Mouse (Mus musculus): ENCODE data around the gene Ghr. TPM values are rescaled to one million over a fixed set of nuclear protein-coding genes. Genes with fewer than 3 reads are reported as not detected.

The Ghr gene
- 10 to 100 TPM; 74.9 to 77.6 TPM for total RNA-seq (2021)
- long read RNA-seq, experiment 1, full-length matches to known transcripts, result 34 of 51 reads
- long read RNA-seq, experiment 1, partial matches to known transcripts, result 1 of 51 reads
- long read RNA-seq, experiment 1, other reads (novel, unspliced or antisense), result 16 of 51 reads
- long read RNA-seq, experiment 2, full-length matches to known transcripts, result 53 of 70 reads
- long read RNA-seq, experiment 2, partial matches to known transcripts, result 1 of 70 reads
- long read RNA-seq, experiment 2, other reads (novel, unspliced or antisense), result 16 of 70 reads

- intact Hi-C loops (cut with DNase I; ENCODE audit: low total_unique reads), result loop anchor here (10.0 kb wide), 1 partner anchor 228 kb away; no protein-coding TSS in a partner anchor
Measured at GRCm38 (mm10) chr15:3582807-3583636, at the start of gene Ghr. Ghr (minus strand) TSS chr15:3583492.

GRCm38 (mm10) chr15:3622746-3623145 lies 39.5 kb upstream of the Ghr start:
- intact Hi-C loops (cut with DNase I; ENCODE audit: low total_unique reads), result no loop called here
- no peak for DNase-seq

More at GRCm38 (mm10) chr15:3582807-3583636, at the start of gene Ghr:
- DNase-seq, result peak; percentile 90

- DNase-seq, result no peak
- intact Hi-C loops (cut with DNase I; ENCODE audit: low total_unique reads), result no loop called here
Measured at GRCm38 (mm10) chr15:3620368-3620767, 37.1 kb upstream of the Ghr start.

- DNase-seq, result no peak
- intact Hi-C loops (cut with DNase I; ENCODE audit: low total_unique reads), result no loop called here
Measured at GRCm38 (mm10) chr15:3618311-3618710, 35.0 kb upstream of the Ghr start.

- intact Hi-C loops (cut with DNase I; ENCODE audit: low total_unique reads), result no loop called here
- no peak for DNase-seq
Measured at GRCm38 (mm10) chr15:3611961-3612360, 28.7 kb upstream of the Ghr start.

- intact Hi-C loops (cut with DNase I; ENCODE audit: low total_unique reads), result no loop called here
Measured at GRCm38 (mm10) chr15:3607951-3608350, 24.7 kb upstream of the Ghr start.

GRCm38 (mm10) chr15:3602098-3602486 lies 18.8 kb upstream of the Ghr start:
- intact Hi-C loops (cut with DNase I; ENCODE audit: low total_unique reads), result no loop called here
- no peak for DNase-seq

More at GRCm38 (mm10) chr15:3607951-3608350, 24.7 kb upstream of the Ghr start:
- DNase-seq, result no peak

GRCm38 (mm10) chr15:3601422-3602097 lies 18.3 kb upstream of the Ghr start:
- no peak for DNase-seq
- intact Hi-C loops (cut with DNase I; ENCODE audit: low total_unique reads), result no loop called here

- intact Hi-C loops (cut with DNase I; ENCODE audit: low total_unique reads), result loop anchor here (5.0 to 10.0 kb wide), 2 partner anchors 146 to 233 kb away; no protein-coding TSS in a partner anchor
- DNase-seq, result no peak
Measured at GRCm38 (mm10) chr15:3587879-3588278, 4.6 kb upstream of the Ghr start.

GRCm38 (mm10) chr15:3584361-3584760 lies 1.1 kb upstream of the Ghr start:
- intact Hi-C loops (cut with DNase I; ENCODE audit: low total_unique reads), result loop anchor here (10.0 kb wide), 1 partner anchor 230 kb away; no protein-coding TSS in a partner anchor
- no peak for DNase-seq

GRCm38 (mm10) chr15:3581861-3582806 lies 1.2 kb downstream of the Ghr start:
- peak; percentile 61 for DNase-seq
- intact Hi-C loops (cut with DNase I; ENCODE audit: low total_unique reads), result loop anchor here (10.0 kb wide), 1 partner anchor 227 kb away; no protein-coding TSS in a partner anchor

GRCm38 (mm10) chr15:3581337-3581736 lies 2.0 kb downstream of the Ghr start:
- intact Hi-C loops (cut with DNase I; ENCODE audit: low total_unique reads), result loop anchor here (10.0 kb wide), 1 partner anchor 227 kb away; no protein-coding TSS in a partner anchor
- DNase-seq, result no peak

GRCm38 (mm10) chr15:3580216-3580615 lies 3.1 kb downstream of the Ghr start:
- intact Hi-C loops (cut with DNase I; ENCODE audit: low total_unique reads), result loop anchor here (10.0 kb wide), 1 partner anchor 225 kb away; no protein-coding TSS in a partner anchor
- no peak for DNase-seq

- intact Hi-C loops (cut with DNase I; ENCODE audit: low total_unique reads), result no loop called here
- DNase-seq, result no peak
Measured at GRCm38 (mm10) chr15:3578286-3578980, 4.9 kb downstream of the Ghr start.

GRCm38 (mm10) chr15:3569178-3569903 lies 14.0 kb downstream of the Ghr start:
- no peak for DNase-seq

GRCm38 (mm10) chr15:3564570-3564969 lies 18.7 kb downstream of the Ghr start:
- DNase-seq, result no peak
- intact Hi-C loops (cut with DNase I; ENCODE audit: low total_unique reads), result no loop called here

More at GRCm38 (mm10) chr15:3569178-3569903, 14.0 kb downstream of the Ghr start:
- intact Hi-C loops (cut with DNase I; ENCODE audit: low total_unique reads), result no loop called here

- intact Hi-C loops (cut with DNase I; ENCODE audit: low total_unique reads), result no loop called here
- no peak for DNase-seq
Measured at GRCm38 (mm10) chr15:3563929-3564516, 19.3 kb downstream of the Ghr start.
